ENCODE assay signal across 25 mouse cellular contexts in the genomic region with DNA sequence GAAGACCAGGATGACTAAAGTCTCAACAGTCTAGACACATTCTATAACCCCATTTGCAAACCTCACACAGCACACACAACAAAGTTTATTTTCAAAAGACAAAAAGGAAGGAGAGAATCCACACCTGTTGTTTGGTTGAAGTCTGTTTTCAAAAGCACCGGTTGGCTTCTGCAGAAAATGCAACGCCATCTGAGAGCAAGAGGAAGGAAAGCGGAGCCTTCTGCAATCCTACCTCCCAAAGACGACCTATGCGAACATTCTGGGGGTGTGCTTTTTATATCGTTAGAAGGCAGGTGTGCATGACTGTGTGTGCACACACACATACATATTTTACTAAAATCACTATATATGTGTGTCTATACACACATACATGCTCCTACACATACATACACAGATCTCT.
DNase-seq lines count a peak whose midpoint lies in the region; ATAC-seq and TF ChIP-seq lines count a peak whose summit lies in the region.
"Had no signal": no experiment of that assay in that cellular context is flagged by ENCODE, and none has a peak within 500 bp of the region (broad histone marks: within the 10 kb centered on the region; RNA-seq: fewer than 3 reads in every experiment).

No protein-coding gene starts in this region.

- 15% methylated on average over 6 of the region's 6 CpGs for WGBS in thymus, adult 2 months
- WGBS in limb, embryonic 10.5 days: 93% methylated on average over 6 of the region's 6 CpGs
- 92% methylated on average over 6 of the region's 6 CpGs for WGBS in kidney, embryonic 14.5 days

- no peak overlapping the region for H3K4me3 ChIP-seq in thymus, adult 2 months (ENCODE audit: control insufficient read depth, insufficient read depth, low read length)
- H3K4me3 ChIP-seq in limb, embryonic 10.5 days: no peak overlapping the region
- no peak overlapping the region for H3K4me3 ChIP-seq in kidney, embryonic 14.5 days (ENCODE audit: low read length)
- H3K4me3 ChIP-seq: embryonic facial prominence, embryonic 10.5 days; embryonic facial prominence, embryonic 13.5 days; erythroblast, embryonic 14.5 days; forebrain, embryonic 13.5 days; heart, adult 2 months; hindbrain, embryonic 12.5 days; hindbrain, embryonic 15.5 days had no signal

- DNase-seq in thymus, adult 2 months: peak; percentile 36
- peak; percentile 39 to 43 for DNase-seq in thymus, postnatal 10 days (ENCODE audit: low spot score in 2 of 2)
- peak; percentile 29 to 54 for DNase-seq in thymus, postnatal 36 days
- DNase-seq in limb, embryonic 10.5 days (ENCODE audit: low spot score): no peak
- DNase-seq in heart, adult 9 months (ENCODE audit: low spot score in 2 of 2): no peak
- DNase-seq: adrenal gland, adult 2 months; adrenal gland, postnatal 14 days; cerebellum, adult 11 months; cerebellum, adult 2 months; cerebellum, adult 9-11 months; cerebellum, postnatal 36 days; embryo, embryonic 11 days; gastrocnemius, postnatal 10 days; gastrocnemius, postnatal 36 days; heart, adult 2 months had no signal

- H3K4me2 ChIP-seq in kidney, embryonic 14.5 days (replicated peaks; ENCODE audit: low read depth, low read length): no peak overlapping the region
- H3K4me2 ChIP-seq: embryonic facial prominence, embryonic 13.5 days; forebrain, embryonic 13.5 days; heart, embryonic 11.5 days; hindbrain, embryonic 12.5 days; hindbrain, embryonic 15.5 days had no signal

- H3K9ac ChIP-seq in kidney, embryonic 14.5 days (ENCODE audit: low read depth, low read length): no peak overlapping the region
- H3K9ac ChIP-seq: embryonic facial prominence, embryonic 13.5 days; forebrain, embryonic 13.5 days; hindbrain, embryonic 12.5 days; hindbrain, embryonic 15.5 days had no signal

- H3K27ac ChIP-seq in thymus, adult 2 months (ENCODE audit: control insufficient read depth, insufficient read depth, low read length): peak overlapping the region; percentile 94
- H3K27ac ChIP-seq in limb, embryonic 10.5 days: no peak overlapping the region
- no peak overlapping the region for H3K27ac ChIP-seq in kidney, embryonic 14.5 days (ENCODE audit: low read depth, low read length)
- H3K27ac ChIP-seq: embryonic facial prominence, embryonic 10.5 days; embryonic facial prominence, embryonic 13.5 days; forebrain, embryonic 13.5 days; heart, adult 2 months; hindbrain, embryonic 12.5 days; hindbrain, embryonic 15.5 days had no signal

- no peaks in the 10 kb centered on the region for H3K27me3 ChIP-seq in thymus, adult 2 months (ENCODE audit: control insufficient read depth, insufficient read depth, low read length)
- H3K27me3 ChIP-seq in limb, embryonic 10.5 days (ENCODE audit: low read depth, poor library complexity, severe bottlenecking): no peaks in the 10 kb centered on the region
- no peaks in the 10 kb centered on the region for H3K27me3 ChIP-seq in kidney, embryonic 14.5 days (ENCODE audit: control insufficient read depth, insufficient read depth, low read length)
- H3K27me3 ChIP-seq: embryonic facial prominence, embryonic 13.5 days; forebrain, embryonic 13.5 days; hindbrain, embryonic 12.5 days; hindbrain, embryonic 15.5 days had no signal

- no peaks in the 10 kb centered on the region for H3K9me3 ChIP-seq in limb, embryonic 10.5 days (replicated peaks)
- no peaks in the 10 kb centered on the region for H3K9me3 ChIP-seq in kidney, embryonic 14.5 days (ENCODE audit: control insufficient read depth, low read length)
- H3K9me3 ChIP-seq: embryonic facial prominence, embryonic 10.5 days; embryonic facial prominence, embryonic 13.5 days; forebrain, embryonic 13.5 days; hindbrain, embryonic 12.5 days; hindbrain, embryonic 15.5 days had no signal

- ATAC-seq in kidney, embryonic 14.5 days (ENCODE audit: low FRiP score, low TSS enrichment): no peak
- ATAC-seq: CD4-positive, CD25-positive, alpha-beta regulatory T cell, adult 4 months; forebrain, embryonic 13.5 days; forebrain, embryonic 16.5 days had no signal

- no peak for TF ChIP-seq CTCF in thymus, adult 2 months (IDR thresholded peaks at IDR 0.05; ENCODE audit: borderline replicate concordance, control insufficient read depth, extremely low read depth, insufficient read depth, low read length, poor library complexity)

- no peaks in the 10 kb centered on the region for H3K36me3 ChIP-seq in thymus, adult 2 months (ENCODE audit: control insufficient read depth, insufficient read depth, low read length)
- H3K36me3 ChIP-seq in limb, embryonic 10.5 days: no peaks in the 10 kb centered on the region
- no peaks in the 10 kb centered on the region for H3K36me3 ChIP-seq in kidney, embryonic 14.5 days (ENCODE audit: control insufficient read depth, insufficient read depth, low read length)
- H3K36me3 ChIP-seq: embryonic facial prominence, embryonic 10.5 days; embryonic facial prominence, embryonic 13.5 days; hindbrain, embryonic 12.5 days; hindbrain, embryonic 15.5 days had no signal

- peaks cover 34% of the 10 kb centered on the region for H3K4me1 ChIP-seq in thymus, adult 2 months (replicated peaks; ENCODE audit: control insufficient read depth, insufficient read depth, low read length)
- H3K4me1 ChIP-seq in limb, embryonic 10.5 days: no peaks in the 10 kb centered on the region
- H3K4me1 ChIP-seq in kidney, embryonic 14.5 days (ENCODE audit: control insufficient read depth, insufficient read depth, low read length): no peaks in the 10 kb centered on the region
- H3K4me1 ChIP-seq: embryonic facial prominence, embryonic 13.5 days had no signal

- no peak for TF ChIP-seq POLR2A in thymus, adult 2 months (IDR thresholded peaks at IDR 0.05; ENCODE audit: control insufficient read depth, extremely low read depth, insufficient read depth, low read length, poor library complexity)

Comparison
In these comparisons a context has a peak if more than half of its experiments do, and no peak if none do; other contexts are left out.
1. DNase-seq: peak in thymus, adult 2 months (single experiment), thymus, postnatal 10 days (2 of 2) and thymus, postnatal 36 days (2 of 2); none in limb, embryonic 10.5 days (single experiment) and heart, adult 9 months (0 of 2).